Mouse (Mus musculus) left cerebral cortex, adult 8-10 months (tissue): ENCODE data around the gene Tmprss5. TPM values are rescaled to one million over a fixed set of nuclear protein-coding genes. Genes with fewer than 3 reads are reported as not detected.

Source experiments
- DNase-seq, 2 experiments: peaks; one replicate each; pipeline ENCODE4 v3.0.0; 2022; ENCODE audit warnings: low spot score in 2 of 2
- total RNA-seq, 4 experiments: library from RNA; stranded (reverse); gene quantifications; 2 replicates each; pipeline ENCODE4 v1.2.4; 2022

Tmprss5 gene
- total RNA-seq: 1 to 10 TPM; 1.5 to 3.5 (median 2.8) TPM

GRCm38 (mm10) chr9:49081107-49081506 lies at the start of gene Tmprss5:
Gene Tmprss5, plus strand, starts transcription at chr9:49081260.
- DNase-seq: no peak

GRCm38 (mm10) chr9:49034764-49035163 lies 46.3 kb upstream of the Tmprss5 start:
- peak in 1 of 2 experiments; percentile 41 for DNase-seq

- DNase-seq: no peak
Measured at GRCm38 (mm10) chr9:49050901-49051300, 30.2 kb upstream of the Tmprss5 start.

GRCm38 (mm10) chr9:49051349-49051748 lies 29.7 kb upstream of the Tmprss5 start:
- peak in 1 of 2 experiments; percentile 33 for DNase-seq

GRCm38 (mm10) chr9:49054028-49054427 lies 27.0 kb upstream of the Tmprss5 start:
- no peak for DNase-seq

- peak; percentile 86 to 95 for DNase-seq
Measured at GRCm38 (mm10) chr9:49055333-49056205, 25.5 kb upstream of the Tmprss5 start, which contains the start of gene Zw10. Gene Zw10, plus strand, starts transcription at chr9:49055613.

- DNase-seq: no peak
Measured at GRCm38 (mm10) chr9:49076847-49077246, 4.2 kb upstream of the Tmprss5 start.

- peak; percentile 18 to 66 for DNase-seq
Measured at GRCm38 (mm10) chr9:49081561-49081960, 501 bp downstream of the Tmprss5 start.

GRCm38 (mm10) chr9:49087317-49087716 lies 6.3 kb downstream of the Tmprss5 start:
- no peak for DNase-seq

GRCm38 (mm10) chr9:49098871-49099270 lies 17.8 kb downstream of the Tmprss5 start:
- no peak for DNase-seq

GRCm38 (mm10) chr9:49102328-49102727 lies 21.3 kb downstream of the Tmprss5 start:
- peak in 1 of 2 experiments; percentile 34 for DNase-seq

- no peak for DNase-seq
Measured at GRCm38 (mm10) chr9:49109101-49109500, 28.0 kb downstream of the Tmprss5 start.

GRCm38 (mm10) chr9:49110476-49111220 lies 29.6 kb downstream of the Tmprss5 start:
- DNase-seq: no peak

- no peak for DNase-seq
Measured at GRCm38 (mm10) chr9:49111296-49111695, 30.2 kb downstream of the Tmprss5 start.

- DNase-seq: no peak
Measured at GRCm38 (mm10) chr9:49118271-49118825, 37.3 kb downstream of the Tmprss5 start.

GRCm38 (mm10) chr9:49119759-49120158 lies 38.7 kb downstream of the Tmprss5 start:
- no peak for DNase-seq

- DNase-seq: no peak
Measured at GRCm38 (mm10) chr9:49125706-49126105, 44.6 kb downstream of the Tmprss5 start.

GRCm38 (mm10) chr9:49130514-49131010 lies 49.5 kb downstream of the Tmprss5 start:
- DNase-seq: no peak

GRCm38 (mm10) chr9:49143841-49144240 lies 62.8 kb downstream of the Tmprss5 start:
- no peak for DNase-seq

- no peak for DNase-seq
Measured at GRCm38 (mm10) chr9:49145776-49146175, 64.7 kb downstream of the Tmprss5 start.

- DNase-seq: no peak
Measured at GRCm38 (mm10) chr9:49147031-49147430, 66.0 kb downstream of the Tmprss5 start.
